Mouse (Mus musculus): ENCODE measurements at regions not wholly inside any gene's neighbourhood (a gene's known extent, or its start where the extent isn't known, plus 50 kb on each side); places are given as distances from the start of the nearest gene placed in this dataset.

- H3K4me3 ChIP-seq (ENCODE audit: insufficient read depth in 1 of 2, low read depth in 2 of 2, low read length in 2 of 2): no peak overlapping the region
- TF ChIP-seq CTCF (IDR thresholded peaks at IDR 0.05; ENCODE audit: low read depth) (no peak), EP300 (IDR thresholded peaks at IDR 0.05; ENCODE audit: low read depth) (no peak)
- no peaks in the 10 kb centered on the region for H3K36me3 ChIP-seq (replicated peaks; ENCODE audit: control insufficient read depth, insufficient read depth, low read depth)
- DNase-seq (ENCODE audit: low read depth in 3 of 3, low spot score in 3 of 3): no peak
- WGBS (ENCODE audit: insufficient replicate concordance): 54% methylated on average over 2 of the region's 2 CpGs
- H3K27ac ChIP-seq: no peak overlapping the region
- H3K4me2 ChIP-seq (ENCODE audit: low read depth): no peak overlapping the region
- no peaks in the 10 kb centered on the region for H3K27me3 ChIP-seq (ENCODE audit: control insufficient read depth, insufficient read depth, low read length)
- H3K4me1 ChIP-seq (replicated peaks; ENCODE audit: control insufficient read depth in 2 of 2, insufficient read depth in 2 of 2, low read length in 1 of 2): no peaks in the 10 kb centered on the region
- no peaks in the 10 kb centered on the region for H3K9me3 ChIP-seq (ENCODE audit: control insufficient read depth, low read length)
- ATAC-seq (ENCODE audit: insufficient read depth): no peak
- H3K9ac ChIP-seq (replicated peaks): no peak overlapping the region
Observed at GRCm38 (mm10) chr11:56244951-56245350, 204.1 kb upstream of the Nmur2 start.

DNA sequence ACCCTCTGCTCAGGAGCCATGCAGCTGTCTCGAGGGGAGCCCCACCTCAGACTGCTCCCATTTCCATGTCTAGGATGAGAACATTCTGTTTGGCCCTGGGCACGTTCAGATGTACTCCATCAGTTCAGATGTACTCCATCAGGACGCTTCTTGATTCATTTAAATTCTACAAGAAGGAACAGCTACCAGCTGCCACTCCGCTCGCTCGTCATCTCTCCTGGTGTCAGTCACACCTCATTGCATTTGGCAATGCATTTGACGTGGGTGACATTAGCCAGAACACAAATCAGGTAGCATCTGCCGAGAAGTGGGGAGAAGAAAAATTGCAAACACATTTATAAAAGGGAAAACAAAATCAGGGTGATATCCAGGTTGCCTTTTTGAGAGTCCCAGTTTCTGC is 202.6 kb upstream of the Nmur2 start:
- TF ChIP-seq EP300 (IDR thresholded peaks at IDR 0.05; ENCODE audit: low read depth) (no peak), CTCF (IDR thresholded peaks at IDR 0.05; ENCODE audit: low read depth) (no peak)
- H3K9me3 ChIP-seq (ENCODE audit: control insufficient read depth, low read length): no peaks in the 10 kb centered on the region
- H3K4me3 ChIP-seq (ENCODE audit: insufficient read depth in 1 of 2, low read depth in 2 of 2, low read length in 2 of 2): no peak overlapping the region
- WGBS (ENCODE audit: insufficient replicate concordance): 58% methylated on average over 8 of the region's 8 CpGs
- no peaks in the 10 kb centered on the region for H3K36me3 ChIP-seq (replicated peaks; ENCODE audit: control insufficient read depth, insufficient read depth, low read depth)
- H3K9ac ChIP-seq (replicated peaks): no peak overlapping the region
- no peaks in the 10 kb centered on the region for H3K4me1 ChIP-seq (replicated peaks; ENCODE audit: control insufficient read depth in 2 of 2, insufficient read depth in 2 of 2, low read length in 1 of 2)
- H3K4me2 ChIP-seq (ENCODE audit: low read depth): no peak overlapping the region
- DNase-seq (ENCODE audit: low read depth in 3 of 3, low spot score in 3 of 3) (no peak), ATAC-seq (ENCODE audit: insufficient read depth) (no peak)
- no peaks in the 10 kb centered on the region for H3K27me3 ChIP-seq (ENCODE audit: control insufficient read depth, insufficient read depth, low read length)
- no peak overlapping the region for H3K27ac ChIP-seq

- Histone ChIP-seq H3K9me3 (ENCODE audit: control insufficient read depth, low read length) (no peaks in the 10 kb centered on the region), H3K27ac (no peak overlapping the region), H3K4me1 (replicated peaks; ENCODE audit: control insufficient read depth in 2 of 2, insufficient read depth in 2 of 2, low read length in 1 of 2) (no peaks in the 10 kb centered on the region), H3K36me3 (replicated peaks; ENCODE audit: control insufficient read depth, insufficient read depth, low read depth) (no peaks in the 10 kb centered on the region), H3K27me3 (ENCODE audit: control insufficient read depth, insufficient read depth, low read length) (no peaks in the 10 kb centered on the region), H3K9ac (replicated peaks) (no peak overlapping the region), H3K4me2 (ENCODE audit: low read depth) (no peak overlapping the region), H3K4me3 (ENCODE audit: insufficient read depth in 1 of 2, low read depth in 2 of 2, low read length in 2 of 2) (no peak overlapping the region)
- DNase-seq (ENCODE audit: low read depth in 3 of 3, low spot score in 3 of 3) (no peak), ATAC-seq (ENCODE audit: insufficient read depth) (no peak)
- TF ChIP-seq CTCF (IDR thresholded peaks at IDR 0.05; ENCODE audit: low read depth) (no peak), EP300 (IDR thresholded peaks at IDR 0.05; ENCODE audit: low read depth) (no peak)
- WGBS (ENCODE audit: insufficient replicate concordance): 28% methylated on average over 4 of the region's 4 CpGs
Observed at GRCm38 (mm10) chr11:56238745-56239144, 197.9 kb upstream of the Nmur2 start.

DNA sequence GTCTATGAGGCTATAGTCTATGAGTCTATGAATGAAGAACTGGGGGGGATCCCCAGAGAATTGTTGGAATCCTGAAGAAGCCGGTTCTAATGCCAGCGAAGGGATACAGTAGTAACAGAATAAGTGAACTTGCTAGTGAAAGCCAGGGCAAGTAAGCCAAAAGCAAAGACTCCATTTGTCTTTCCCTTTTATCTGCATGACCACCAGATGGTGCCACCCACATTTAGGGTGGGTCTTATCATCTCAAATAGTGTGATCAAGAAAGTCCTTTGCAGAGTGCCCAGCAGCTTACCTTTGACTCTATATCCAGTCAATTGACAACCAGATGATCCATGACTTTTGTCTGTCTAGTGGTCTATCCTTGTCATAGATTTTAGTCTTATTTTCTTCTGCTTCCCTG is 184.2 kb upstream of the Nmur2 start:
- WGBS (ENCODE audit: insufficient replicate concordance): 68% methylated on average over 2 of the region's 2 CpGs
- TF ChIP-seq CTCF (IDR thresholded peaks at IDR 0.05; ENCODE audit: low read depth) (no peak), EP300 (IDR thresholded peaks at IDR 0.05; ENCODE audit: low read depth) (no peak)

GRCm38 (mm10) chr11:56215706-56216105 is 174.9 kb upstream of the Nmur2 start:
- no peak overlapping the region for H3K4me3 ChIP-seq (ENCODE audit: insufficient read depth in 1 of 2, low read depth in 2 of 2, low read length in 2 of 2)
- 31% methylated on average over 2 of the region's 2 CpGs for WGBS (ENCODE audit: insufficient replicate concordance)
- H3K4me2 ChIP-seq (ENCODE audit: low read depth): no peak overlapping the region
- DNase-seq (ENCODE audit: low read depth in 3 of 3, low spot score in 3 of 3): no peak
- no peak for ATAC-seq (ENCODE audit: insufficient read depth)
- H3K9ac ChIP-seq (replicated peaks): no peak overlapping the region
- H3K27me3 ChIP-seq (ENCODE audit: control insufficient read depth, insufficient read depth, low read length): no peaks in the 10 kb centered on the region
- no peak overlapping the region for H3K27ac ChIP-seq
- no peak for TF ChIP-seq CTCF (IDR thresholded peaks at IDR 0.05; ENCODE audit: low read depth)
- TF ChIP-seq EP300 (IDR thresholded peaks at IDR 0.05; ENCODE audit: low read depth): no peak
- H3K4me1 ChIP-seq (replicated peaks; ENCODE audit: control insufficient read depth in 2 of 2, insufficient read depth in 2 of 2, low read length in 1 of 2): no peaks in the 10 kb centered on the region
- H3K9me3 ChIP-seq (ENCODE audit: control insufficient read depth, low read length): no peaks in the 10 kb centered on the region
- no peaks in the 10 kb centered on the region for H3K36me3 ChIP-seq (replicated peaks; ENCODE audit: control insufficient read depth, insufficient read depth, low read depth)

More for the DNA sequence above, 184.2 kb upstream of the Nmur2 start:
- no peak overlapping the region for H3K27ac ChIP-seq
- no peaks in the 10 kb centered on the region for H3K36me3 ChIP-seq (replicated peaks; ENCODE audit: control insufficient read depth, insufficient read depth, low read depth)
- ATAC-seq (ENCODE audit: insufficient read depth) (no peak), DNase-seq (ENCODE audit: low read depth in 3 of 3, low spot score in 3 of 3) (no peak)
- H3K27me3 ChIP-seq (ENCODE audit: control insufficient read depth, insufficient read depth, low read length): no peaks in the 10 kb centered on the region
- H3K4me3 ChIP-seq (ENCODE audit: insufficient read depth in 1 of 2, low read depth in 2 of 2, low read length in 2 of 2): no peak overlapping the region
- H3K9me3 ChIP-seq (ENCODE audit: control insufficient read depth, low read length): no peaks in the 10 kb centered on the region
- H3K4me2 ChIP-seq (ENCODE audit: low read depth): no peak overlapping the region
- no peaks in the 10 kb centered on the region for H3K4me1 ChIP-seq (replicated peaks; ENCODE audit: control insufficient read depth in 2 of 2, insufficient read depth in 2 of 2, low read length in 1 of 2)
- H3K9ac ChIP-seq (replicated peaks): no peak overlapping the region
